Mouse (Mus musculus) ovary, postnatal 14 days (tissue): ENCODE data around the gene Olfr490.

ENCODE experiments used
- DNase-seq: peaks from one replicate; pipeline ENCODE4 v3.0.0; 2022; ENCODE audit warnings: low spot score

Olfr490 gene

DNA sequence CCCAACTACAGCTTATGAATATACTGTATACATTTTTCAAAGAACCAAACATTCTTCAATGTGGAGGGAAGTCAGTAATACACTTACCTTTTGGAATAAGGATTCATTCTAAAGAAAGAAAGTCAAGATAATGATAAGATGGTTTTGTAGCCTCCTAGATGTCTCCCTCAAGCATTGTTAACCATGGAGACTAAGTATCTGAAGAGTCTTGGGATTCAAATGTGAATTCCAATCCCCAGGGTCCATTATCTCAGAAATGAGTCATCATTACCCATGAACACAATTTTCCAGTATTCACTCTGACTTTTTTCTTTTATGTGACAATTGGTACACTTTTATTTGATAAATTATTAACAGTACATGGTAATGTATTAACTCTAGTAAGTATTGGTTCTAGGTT, at the start of gene Olfr490:
Gene Olfr490, minus strand, starts transcription at position 101 of the 400 bp plus-strand sequence.
- DNase-seq: no peak

- no peak for DNase-seq
Measured at GRCm38 (mm10) chr7:108323574-108323973, 34.8 kb upstream of the Olfr490 start, which contains the start of gene Olfr492. Gene Olfr492 (minus strand): TSS chr7:108323674.

DNA sequence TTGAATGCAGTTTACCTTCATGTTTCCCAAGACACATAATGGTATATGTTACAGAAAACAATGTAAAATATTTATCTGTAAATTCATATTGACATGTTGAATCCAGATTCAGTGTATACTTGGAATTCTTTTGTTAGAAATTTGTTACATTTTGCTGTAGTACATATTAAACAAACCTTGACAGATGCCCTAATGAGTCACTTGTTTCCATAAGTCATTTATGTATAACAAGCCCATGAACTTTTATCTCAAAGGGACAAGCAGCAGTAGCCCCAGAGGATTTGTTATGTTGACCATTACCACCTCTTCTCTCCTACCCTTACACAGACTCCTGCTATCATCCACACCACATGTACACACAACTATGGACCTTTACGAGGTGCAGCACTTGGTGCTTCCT, 24.4 kb upstream of the Olfr490 start, which contains the start of gene Olfr491:
Gene Olfr491, plus strand, starts transcription at position 301 of the 400 bp plus-strand sequence.
- DNase-seq: no peak

GRCm38 (mm10) chr7:108258247-108258646, 30.5 kb downstream of the Olfr490 start, which contains the start of gene Olfr488:
Gene Olfr488 (minus strand): TSS chr7:108258347.
- no peak for DNase-seq
